Mouse (Mus musculus) lung, postnatal 0 days (tissue): ENCODE data around the gene Axin1. TPM values are rescaled to one million over a fixed set of nuclear protein-coding genes. Genes with fewer than 3 reads are reported as not detected.

Source experiments
- ATAC-seq: fragments of 200-750 bp; cut with Nextera tagmentation; 2 replicates; pipeline ENCODE4 v1.8.0; 2017; ENCODE audit warnings: moderate library complexity
- DNase-seq: peaks from one replicate; pipeline ENCODE4 v3.0.0-alpha.2; 2016; ENCODE audit warnings: low spot score
- H3K27ac ChIP-seq: fragments of 300-500 bp; sonication (generic); 2 replicates; pipeline ENCODE4 v1.5.1; 2014; ENCODE audit warnings: antibody characterized with exemption, mild to moderate bottlenecking, low read length, mixed read lengths
- H3K27me3 ChIP-seq: fragments of 300-500 bp; sonication (generic); replicated peaks from 2 replicates; pipeline ENCODE4 v1.6.1; 2014; ENCODE audit warnings: low read length, mixed read lengths; ENCODE audit not compliant: insufficient read depth
- H3K36me3 ChIP-seq: fragments of 300-500 bp; sonication (generic); 2 replicates; pipeline ENCODE4 v1.6.1; 2014; ENCODE audit warnings: low read length, mixed read lengths; ENCODE audit not compliant: insufficient read depth
- H3K4me1 ChIP-seq: fragments of 300-500 bp; sonication (generic); 2 replicates; pipeline ENCODE4 v1.6.1; 2014; ENCODE audit warnings: antibody characterized with exemption, low read depth, low read length, mixed read lengths; ENCODE audit not compliant: insufficient read depth
- H3K4me2 ChIP-seq: fragments of 300-500 bp; sonication (generic); replicated peaks from 2 replicates; pipeline ENCODE4 v1.6.1; 2014; ENCODE audit warnings: low read depth, mild to moderate bottlenecking, low read length, moderate library complexity, mixed read lengths
- H3K4me3 ChIP-seq: fragments of 300-500 bp; sonication (generic); 2 replicates; pipeline ENCODE4 v1.5.1; 2014; ENCODE audit warnings: low read depth, low read length
- H3K9ac ChIP-seq: fragments of 300-500 bp; sonication (generic); replicated peaks from 2 replicates; pipeline ENCODE4 v1.6.1; 2014; ENCODE audit warnings: low read depth, mild to moderate bottlenecking
- H3K9me3 ChIP-seq: fragments of 300-500 bp; sonication (generic); 2 replicates; pipeline ENCODE4 v1.6.1; 2016; ENCODE audit warnings: low read length, mixed read lengths
- CTCF ChIP-seq: IDR thresholded peaks from 2 replicates; pipeline ENCODE4 v1.5.1; 2016; ENCODE audit warnings: antibody characterized with exemption, mild to moderate bottlenecking
- EP300 ChIP-seq: IDR thresholded peaks from 2 replicates; pipeline ENCODE4 v1.6.1; 2016; ENCODE audit warnings: antibody characterized with exemption, mild to moderate bottlenecking, control low read depth
- WGBS: fragments of 180-500 bp; shearing (Covaris S2); extraction: QIAGEN DNeasy Blood & Tissue Kit; methylation state at CpG from one replicate; pipeline ENCODE4 v1.1.7; 2014; 5-methylcytosine and 5-hydroxymethylcytosine counted together
- polyA plus RNA-seq: library from polyadenylated mRNA; unstranded; fragments of >200 nt; fragmentation: Nextera tagmentation; extraction: Ambion mirVana; gene quantifications from 2 replicates; pipeline ENCODE4 v1.2.1, GENCODE M21; 2015

Axin1 gene
- polyA plus RNA-seq, 1 experiment from 2014 or later: 10.2 TPM

DNA sequence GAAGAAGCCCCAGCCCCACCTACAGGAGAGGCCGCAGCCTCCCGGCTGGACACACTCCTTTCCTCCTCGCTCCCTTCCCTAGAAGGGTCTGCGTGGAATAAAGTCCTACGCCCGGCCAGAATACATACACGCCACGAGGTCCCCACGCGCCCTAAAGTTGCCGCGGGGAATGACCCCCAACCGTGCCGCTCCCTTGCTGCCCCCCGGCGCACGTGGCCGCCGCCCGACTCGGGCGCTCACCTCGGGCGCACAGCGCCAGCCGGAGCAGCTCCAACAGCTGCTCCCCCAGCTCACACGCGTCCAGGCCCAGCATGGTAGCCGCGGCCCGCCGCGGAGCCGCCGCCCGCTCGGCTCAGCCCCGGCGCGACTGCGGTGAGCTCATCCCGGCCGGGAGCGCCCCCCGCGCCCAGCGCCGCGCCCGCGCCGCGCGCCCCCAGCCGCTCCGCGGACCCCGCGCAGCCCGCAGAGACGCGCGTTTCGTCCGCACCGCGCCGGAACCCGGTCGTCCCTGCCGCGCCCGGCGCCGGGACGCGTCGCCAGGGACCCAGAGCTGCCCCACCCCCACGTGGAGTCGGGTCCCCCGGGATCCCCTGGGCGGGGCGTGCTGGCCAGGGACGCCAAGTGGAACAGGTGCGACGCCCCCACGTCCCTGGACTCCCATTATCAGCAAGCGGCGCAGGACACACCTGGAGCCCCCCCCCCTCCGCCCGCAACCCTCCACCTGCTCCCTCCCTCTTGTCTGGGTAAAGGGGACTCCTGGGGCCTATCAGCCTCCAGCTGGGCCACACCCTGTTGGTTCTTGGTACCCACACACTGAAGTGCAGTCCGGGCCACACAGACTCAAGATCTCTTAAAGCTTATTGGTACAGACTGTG lies 62.6 kb downstream of the Axin1 start:
- WGBS: 1% methylated on average over 54 of the region's 92 CpGs

DNA sequence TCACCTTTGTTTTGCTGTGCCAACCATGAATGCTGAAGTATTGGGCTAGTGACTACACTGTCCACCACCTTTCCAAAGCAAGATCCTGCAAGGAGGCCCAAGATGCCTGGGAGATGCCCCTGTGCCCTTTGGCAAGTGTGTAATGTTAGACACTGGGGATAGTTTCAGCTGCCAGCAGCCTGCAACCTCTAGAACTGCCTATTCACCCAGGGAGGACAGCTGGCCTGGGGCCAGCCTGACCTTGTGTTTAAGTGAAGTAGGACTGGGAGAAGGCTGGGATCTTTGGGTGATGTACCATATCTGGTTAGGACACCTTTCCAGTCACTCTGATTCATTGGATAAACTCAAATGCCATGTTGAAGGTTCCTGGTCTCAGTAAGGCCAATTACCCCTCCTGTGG lies 63.5 kb downstream of the Axin1 start:
- Histone ChIP-seq H3K36me3 (no peaks in the 10 kb centered on the region; the same call in 1 of the 2 replicates), H3K27me3 (peaks cover 10% of the 10 kb centered on the region; the same call in 1 of the 2 replicates), H3K9me3 (no peaks in the 10 kb centered on the region), H3K4me1 (peaks cover 10% of the 10 kb centered on the region), H3K27ac (no peak overlapping the region), H3K4me3 (no peak overlapping the region), H3K4me2 (no peak overlapping the region), H3K9ac (no peak overlapping the region)
- no peak for TF ChIP-seq CTCF
- no peak for TF ChIP-seq EP300
- DNase-seq (no peak), ATAC-seq (no peak)

More for the DNA sequence above, 62.6 kb downstream of the Axin1 start:
- H3K27me3 ChIP-seq: peaks cover 10% of the 10 kb centered on the region; the same call in 1 of the 2 replicates
- ATAC-seq: peak; percentile 54
- no peaks in the 10 kb centered on the region for H3K9me3 ChIP-seq
- no peak for TF ChIP-seq EP300
- no peaks in the 10 kb centered on the region; the same call in 1 of the 2 replicates for H3K36me3 ChIP-seq
- no peak overlapping the region for H3K27ac ChIP-seq
- H3K9ac ChIP-seq: 0 out of 2 replicates have a peak overlapping the region, but pooled peaks have one; percentile 19
- peaks cover 10% of the 10 kb centered on the region for H3K4me1 ChIP-seq
- peak overlapping the region; percentile 93 for H3K4me2 ChIP-seq
- H3K4me3 ChIP-seq: peak overlapping the region; percentile 42
- peak; percentile 43 for DNase-seq

DNA sequence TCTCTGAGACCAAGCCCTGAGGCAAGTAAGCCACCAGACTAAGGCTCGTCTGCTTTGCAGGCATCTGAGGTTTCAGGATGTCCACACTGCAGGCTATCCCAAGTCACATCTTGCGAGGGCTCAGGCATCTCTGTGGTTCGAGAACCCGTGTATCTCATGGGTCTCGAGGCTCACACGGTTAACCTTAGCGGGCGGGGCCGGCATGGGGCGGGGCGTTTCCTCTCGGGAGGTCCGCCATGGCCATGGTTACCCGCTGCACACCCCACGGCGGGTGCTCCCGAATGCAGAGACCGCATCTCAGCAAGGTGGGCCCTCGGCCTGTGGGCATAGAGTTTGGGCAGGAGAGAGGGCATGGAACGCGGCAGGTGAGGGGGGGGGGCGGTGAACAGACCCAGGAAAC lies 64.2 kb downstream of the Axin1 start, which contains the start of gene Rgs11:
Gene Rgs11, plus strand, starts transcription at position 215 of the 400 bp plus-strand sequence.
- Histone ChIP-seq H3K9me3 (no peaks in the 10 kb centered on the region), H3K4me3 (peak within 1 kb of the TSS; percentile 39), H3K9ac (no peak within 1 kb of the TSS), H3K27me3 (peaks cover 10% of the 10 kb centered on the region; the same call in 1 of the 2 replicates), H3K4me2 (peak within 1 kb of the TSS; percentile 83), H3K36me3 (no peaks in the 10 kb centered on the region; the same call in 1 of the 2 replicates), H3K4me1 (peaks cover 10% of the 10 kb centered on the region), H3K27ac (no peak within 1 kb of the TSS)
- ATAC-seq (peak; percentile 42), DNase-seq (no peak)
- no peak for TF ChIP-seq EP300
- TF ChIP-seq CTCF: no peak
- 2% methylated on average over 21 of the region's 22 CpGs for WGBS

- TF ChIP-seq EP300 (no peak), CTCF (no peak)
- Histone ChIP-seq H3K4me2 (peak overlapping the region; percentile 83), H3K4me1 (peaks cover 10% of the 10 kb centered on the region), H3K4me3 (peak overlapping the region; percentile 39), H3K9ac (no peak overlapping the region), H3K9me3 (no peaks in the 10 kb centered on the region), H3K27ac (no peak overlapping the region), H3K36me3 (no peaks in the 10 kb centered on the region), H3K27me3 (peaks cover 10% of the 10 kb centered on the region; the same call in 1 of the 2 replicates)
- WGBS: 2% methylated on average over 30 of the region's 30 CpGs
- peak; percentile 32 for DNase-seq
- peak; percentile 29 for ATAC-seq
These were observed 64.9 kb downstream of the Axin1 start for GRCm38 (mm10) chr17:26203321-26203811.

- H3K9me3 ChIP-seq: no peaks in the 10 kb centered on the region
- ATAC-seq: no peak
- no peaks in the 10 kb centered on the region for H3K36me3 ChIP-seq
- H3K9ac ChIP-seq: no peak overlapping the region
- peaks cover 10% of the 10 kb centered on the region for H3K4me1 ChIP-seq
- WGBS: 39% methylated on average over 11 of the region's 11 CpGs
- no peak for DNase-seq
- H3K27me3 ChIP-seq: peaks cover 10% of the 10 kb centered on the region; the same call in 1 of the 2 replicates
- H3K4me3 ChIP-seq: no peak overlapping the region
- no peak for TF ChIP-seq EP300
- no peak overlapping the region for H3K27ac ChIP-seq
- H3K4me2 ChIP-seq: no peak overlapping the region
These were observed 66.3 kb downstream of the Axin1 start for GRCm38 (mm10) chr17:26204766-26205165.

DNA sequence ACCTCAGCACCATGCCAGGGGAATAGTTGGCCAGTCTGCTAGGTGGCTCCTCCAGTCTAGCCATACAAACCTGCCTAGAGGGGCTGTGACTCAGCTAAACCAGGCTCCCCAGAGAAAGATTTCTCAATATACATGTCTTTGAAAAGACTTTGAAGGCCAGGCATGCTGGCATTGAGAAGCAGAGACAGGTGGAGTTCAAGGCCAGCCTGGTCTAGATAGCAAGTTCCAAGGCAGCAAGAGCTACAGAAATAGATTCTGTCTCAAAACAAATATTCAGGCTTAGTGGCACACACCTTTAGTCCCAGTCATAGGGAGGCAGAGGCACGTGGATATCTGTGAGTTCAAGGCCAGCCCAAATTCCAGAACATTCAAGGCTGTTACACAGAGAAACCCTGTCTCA lies 67.9 kb downstream of the Axin1 start:
- no peak overlapping the region for H3K27ac ChIP-seq
- H3K4me3 ChIP-seq: no peak overlapping the region
- 43% methylated on average over 1 of the region's 1 CpGs for WGBS
- peaks cover 5% of the 10 kb centered on the region; the same call in 1 of the 2 replicates for H3K27me3 ChIP-seq
- no peaks in the 10 kb centered on the region for H3K9me3 ChIP-seq
- H3K4me1 ChIP-seq: peaks cover 7% of the 10 kb centered on the region
- no peaks in the 10 kb centered on the region for H3K36me3 ChIP-seq
- no peak for ATAC-seq
- H3K9ac ChIP-seq: no peak overlapping the region
- no peak overlapping the region for H3K4me2 ChIP-seq
- TF ChIP-seq CTCF (no peak), EP300 (no peak)
- DNase-seq: no peak
